Mouse (Mus musculus) stomach, postnatal 0 days (tissue): ENCODE results near the gene Celsr3.

ENCODE experiments used
- CTCF ChIP-seq: IDR thresholded peaks from 2 replicates; pipeline ENCODE4 v1.5.1; 2016; ENCODE audit warnings: antibody characterized with exemption, low read depth, mild to moderate bottlenecking, moderate library complexity
- EP300 ChIP-seq: optimal IDR thresholded peaks from 2 replicates; pipeline ENCODE3; 2016; ENCODE audit warnings: antibody characterized with exemption

DNA sequence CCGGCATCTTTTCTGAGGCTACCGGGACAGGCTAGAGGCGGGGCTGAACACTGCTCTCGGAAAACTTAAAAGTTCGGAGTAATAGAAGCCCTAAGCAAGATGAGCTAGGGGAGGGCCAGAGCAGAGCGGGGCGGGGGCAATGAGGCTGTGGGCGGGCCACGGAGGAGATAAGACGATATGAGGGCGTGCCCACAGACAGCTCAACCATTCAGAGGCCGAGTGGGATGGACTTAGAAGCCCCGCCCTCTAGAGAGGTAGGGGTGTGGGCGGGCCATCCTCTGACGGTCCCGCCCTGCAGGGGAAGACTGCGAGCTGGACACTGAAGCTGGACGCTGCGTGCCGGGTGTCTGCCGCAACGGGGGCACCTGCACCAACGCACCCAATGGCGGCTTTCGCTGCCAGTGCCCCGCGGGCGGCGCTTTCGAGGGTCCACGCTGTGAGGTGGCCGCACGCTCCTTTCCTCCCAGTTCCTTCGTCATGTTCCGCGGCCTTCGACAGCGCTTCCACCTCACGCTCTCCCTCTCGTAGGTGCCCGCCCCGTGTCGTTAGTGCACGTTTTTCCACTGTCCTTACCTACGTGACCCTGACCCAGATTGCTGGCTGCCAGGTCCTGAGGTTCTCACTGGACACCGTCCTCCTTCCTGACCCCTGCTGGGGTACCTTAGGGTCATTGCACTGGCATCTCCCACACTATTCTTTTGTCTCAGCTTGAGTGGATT is 6.4 kb downstream of the Celsr3 start:
- TF ChIP-seq CTCF (no peak), EP300 (no peak)
